Mouse (Mus musculus): ENCODE measurements at regions not wholly inside any gene's neighbourhood (a gene's known extent, or its start where the extent isn't known, plus 50 kb on each side); places are given as distances from the start of the nearest gene placed in this dataset.

DNA sequence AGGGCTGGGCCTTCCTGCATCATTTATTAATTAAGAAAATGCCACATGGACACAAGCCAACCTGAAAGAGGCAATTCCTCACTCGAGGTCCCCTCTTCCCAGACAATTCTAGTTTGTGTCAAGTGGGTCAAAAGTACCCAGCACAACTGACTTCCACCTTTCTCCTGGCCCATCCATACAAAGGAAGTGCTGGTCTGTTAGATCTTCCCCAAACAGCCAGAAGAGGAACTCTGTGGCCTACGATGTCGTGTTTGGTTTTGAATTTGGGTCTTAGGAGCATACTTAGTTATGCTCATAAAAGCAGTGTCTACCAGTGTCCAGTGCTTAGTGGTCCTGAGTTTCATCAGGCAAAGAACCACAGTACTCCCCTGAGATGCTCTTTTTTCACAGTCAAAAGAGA is 62.4 kb upstream of the Sash1 start:
- DNase-seq (ENCODE audit: low spot score in 2 of 2), result no peak

DNA sequence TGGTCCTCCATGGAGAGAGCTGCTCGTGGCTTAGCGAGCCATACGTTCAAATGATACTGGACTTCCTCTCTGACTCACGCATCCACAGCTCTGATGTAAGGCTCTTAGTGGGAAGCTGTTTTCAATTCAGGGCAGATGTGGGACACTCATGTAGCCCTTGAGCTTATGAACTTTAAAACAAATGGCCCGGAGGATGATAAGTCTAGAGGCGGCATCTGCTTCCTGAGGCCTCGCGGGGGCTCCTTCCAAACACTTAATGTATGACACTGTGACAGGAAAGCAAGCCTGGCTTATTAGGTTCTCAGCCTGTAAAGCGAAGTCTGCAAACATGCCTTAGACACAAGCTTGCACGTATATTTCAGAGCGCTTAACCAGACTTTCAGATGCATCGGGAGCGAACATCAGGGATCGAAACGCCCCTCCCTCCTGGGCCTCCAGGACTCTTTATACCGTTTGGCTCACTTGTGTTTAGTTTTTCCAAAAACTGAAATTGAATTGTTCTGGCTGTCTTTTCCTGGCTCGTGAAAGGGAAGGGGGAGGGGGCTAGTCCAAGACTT is 59.4 kb upstream of the Sash1 start:
- DNase-seq (ENCODE audit: low spot score in 2 of 2), result no peak

DNA sequence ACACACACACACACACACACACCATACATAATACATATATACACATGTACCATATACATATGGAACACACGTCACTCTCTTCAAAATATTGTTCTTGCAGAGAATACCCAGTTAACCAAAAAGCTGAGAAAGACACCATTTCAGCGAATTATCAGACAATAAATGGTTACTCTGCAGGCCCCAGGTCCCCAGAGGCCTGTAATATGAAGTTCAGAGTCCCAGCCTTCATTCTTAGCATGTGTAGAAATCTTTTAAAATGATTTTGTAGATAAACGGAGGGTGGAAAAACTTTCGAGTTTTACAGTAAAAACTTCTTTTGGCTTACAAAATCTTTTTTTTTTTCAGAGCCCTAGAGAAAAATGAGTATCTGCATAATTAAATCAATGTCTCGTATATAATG is 58.7 kb upstream of the Sash1 start:
- DNase-seq (ENCODE audit: low spot score in 2 of 2), result no peak

DNA sequence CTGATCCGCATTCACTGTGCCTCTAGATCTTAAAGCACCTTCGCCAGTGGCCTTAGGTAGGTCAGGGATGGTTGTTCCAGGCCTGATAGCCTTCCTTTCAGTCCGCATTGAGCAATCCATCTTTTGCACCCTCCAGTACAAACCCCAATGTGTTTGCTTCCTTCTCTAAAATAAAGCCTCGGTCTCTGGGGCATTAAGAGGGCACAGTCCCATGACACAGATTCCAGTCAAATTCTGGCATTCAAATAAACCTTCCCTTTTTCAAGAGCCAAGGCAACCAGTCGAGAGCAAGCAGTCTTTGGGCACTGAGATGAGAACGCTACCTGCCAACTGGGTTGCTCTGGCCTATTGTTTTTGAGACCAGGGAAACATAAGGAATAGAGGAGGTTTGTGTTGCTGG is 57.8 kb upstream of the Sash1 start:
- no peak for DNase-seq (ENCODE audit: low spot score in 2 of 2)

DNA sequence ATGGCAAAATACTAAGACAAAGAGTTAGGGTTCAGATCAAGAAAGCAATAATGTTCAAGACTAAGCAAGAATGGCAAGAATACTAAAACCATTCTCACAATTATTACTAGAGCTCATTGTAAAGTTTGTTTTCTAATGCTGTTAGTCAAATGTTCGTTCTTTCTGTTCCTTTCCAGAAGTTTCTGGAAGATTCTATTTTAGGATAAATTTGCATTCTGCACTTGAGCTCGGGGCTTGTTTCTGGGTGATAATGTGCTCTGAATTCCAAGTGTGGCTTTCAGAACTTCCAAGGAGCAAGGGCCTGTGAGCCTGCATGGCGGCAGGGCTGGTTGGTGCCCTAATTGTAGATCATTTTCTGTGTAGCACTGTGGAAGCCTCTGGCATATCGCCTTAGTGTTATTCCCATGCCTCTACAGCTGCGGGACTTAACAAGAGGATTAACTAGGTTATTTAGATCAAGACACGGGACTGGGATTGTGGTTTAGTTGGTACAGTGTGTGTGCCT is 57.1 kb upstream of the Sash1 start:
- DNase-seq (ENCODE audit: low spot score in 2 of 2), result no peak

DNA sequence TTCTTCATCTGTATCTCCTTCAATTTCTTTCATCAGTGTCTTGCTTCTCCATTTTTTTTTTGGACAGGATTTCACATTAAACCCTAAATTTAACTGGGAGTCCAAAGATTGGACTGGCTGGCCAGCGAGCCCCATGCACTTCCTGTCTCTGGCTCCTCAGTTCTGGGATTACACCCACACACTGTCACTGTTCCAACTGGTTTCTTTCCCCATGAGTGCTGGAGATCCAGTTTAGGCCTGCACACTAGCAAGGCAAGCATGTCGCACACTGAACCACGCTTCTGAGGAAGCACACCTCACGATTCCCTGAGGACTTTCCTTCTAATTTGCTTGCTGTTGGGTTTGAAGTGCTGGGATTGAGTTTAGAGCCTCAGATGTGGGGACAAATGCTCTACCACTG is 50.5 kb upstream of the Sash1 start:
- DNase-seq (ENCODE audit: low spot score in 2 of 2), result no peak
